Mouse (Mus musculus) kidney, postnatal 0 days (tissue): ENCODE results near the gene Ncor2. TPM values are rescaled to one million over a fixed set of nuclear protein-coding genes. Genes with fewer than 3 reads are reported as not detected.

Experiments used
- ATAC-seq: fragments of 200-750 bp; cut with Nextera tagmentation; replicated peaks from 2 replicates; pipeline ENCODE4 v1.8.0; 2017; ENCODE audit warnings: low read depth, moderate number of reproducible peaks, moderate TSS enrichment, moderate library complexity; ENCODE audit not compliant: low FRiP score
- DNase-seq: peaks from one replicate; pipeline ENCODE4 v3.0.0-alpha.2; 2016; ENCODE audit warnings: low spot score
- H3K27ac ChIP-seq: fragments of 300-500 bp; sonication (generic); 2 replicates; pipeline ENCODE4 v1.5.1; 2014; ENCODE audit warnings: mild to moderate bottlenecking
- H3K27me3 ChIP-seq: fragments of 300-500 bp; sonication (generic); 2 replicates; pipeline ENCODE4 v1.6.1; 2014; ENCODE audit warnings: low read length, mixed read lengths; ENCODE audit not compliant: insufficient read depth
- H3K36me3 ChIP-seq: fragments of 300-500 bp; sonication (generic); 2 replicates; pipeline ENCODE4 v1.6.1; 2014; ENCODE audit warnings: low read length, mixed read lengths; ENCODE audit not compliant: insufficient read depth
- H3K4me1 ChIP-seq: fragments of 300-500 bp; sonication (generic); replicated peaks from 2 replicates; pipeline ENCODE4 v1.6.1; 2014; ENCODE audit warnings: antibody characterized with exemption, low read length, mixed read lengths; ENCODE audit not compliant: insufficient read depth
- H3K4me2 ChIP-seq: fragments of 300-500 bp; sonication (generic); 2 replicates; pipeline ENCODE4 v1.6.1; 2014; ENCODE audit warnings: mild to moderate bottlenecking, low read length, moderate library complexity, mixed read lengths
- H3K4me3 ChIP-seq: fragments of 300-500 bp; sonication (generic); replicated peaks from 2 replicates; pipeline ENCODE4 v1.5.1; 2014; ENCODE audit warnings: low read depth, low read length
- H3K9ac ChIP-seq: fragments of 300-500 bp; sonication (generic); 2 replicates; pipeline ENCODE4 v1.6.1; 2014; ENCODE audit warnings: low read depth, low read length
- H3K9me3 ChIP-seq: fragments of 300-500 bp; sonication (generic); replicated peaks from 2 replicates; pipeline ENCODE4 v1.6.1; 2016; ENCODE audit warnings: low read length, inconsistent platforms, mixed read lengths
- CTCF ChIP-seq: IDR thresholded peaks from 2 replicates; pipeline ENCODE4 v1.5.1; 2016; ENCODE audit warnings: antibody characterized with exemption, low read depth, mild to moderate bottlenecking, moderate library complexity
- WGBS: fragments of 180-500 bp; shearing (Covaris S2); extraction: QIAGEN DNeasy Blood & Tissue Kit; methylation state at CpG from one replicate; pipeline ENCODE4 v1.1.7; 2014; 5-methylcytosine and 5-hydroxymethylcytosine counted together
- polyA plus RNA-seq: library from polyadenylated mRNA; unstranded; fragments of >200 nt; fragmentation: Nextera tagmentation; extraction: Ambion mirVana; gene quantifications from 2 replicates; pipeline ENCODE4 v1.2.1, GENCODE M21; 2015

Gene Ncor2
- polyA plus RNA-seq, 1 experiment from 2014 or later: 14.6 TPM

DNA sequence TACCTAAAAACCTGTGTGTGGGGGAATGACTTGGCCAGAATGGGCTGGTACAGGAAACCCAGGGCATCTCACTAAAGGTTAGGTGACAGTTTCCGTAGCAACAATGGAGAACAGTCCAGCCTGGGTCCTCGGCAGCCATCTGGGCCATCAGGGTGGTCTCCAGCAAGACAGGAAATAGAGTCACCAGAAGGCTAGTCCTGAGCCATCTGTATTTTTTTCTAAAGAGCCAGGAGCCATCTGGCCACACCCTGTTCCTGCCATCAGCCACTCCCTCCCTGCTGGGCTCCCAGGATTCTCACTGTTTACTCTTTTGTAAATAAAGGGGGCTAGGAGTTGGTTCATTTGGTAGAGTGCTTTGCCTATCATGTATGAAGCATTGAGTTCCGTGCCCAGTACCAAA, 16.1 kb upstream of the Ncor2 start:
- Histone ChIP-seq H3K4me3 (no peak overlapping the region), H3K4me2 (no peak overlapping the region), H3K9ac (no peak overlapping the region), H3K36me3 (no peaks in the 10 kb centered on the region), H3K4me1 (no peaks in the 10 kb centered on the region), H3K27me3 (no peaks in the 10 kb centered on the region), H3K9me3 (no peaks in the 10 kb centered on the region), H3K27ac (no peak overlapping the region)
- DNase-seq: no peak
- TF ChIP-seq CTCF: no peak
- no peak for ATAC-seq
- 51% methylated on average over 3 of the region's 3 CpGs for WGBS

GRCm38 (mm10) chr5:125193478-125194439, 14.7 kb upstream of the Ncor2 start:
- Histone ChIP-seq H3K4me3 (no peak overlapping the region), H3K27ac (no peak overlapping the region), H3K36me3 (no peaks in the 10 kb centered on the region), H3K9ac (no peak overlapping the region), H3K27me3 (no peaks in the 10 kb centered on the region), H3K4me2 (no peak overlapping the region), H3K9me3 (no peaks in the 10 kb centered on the region), H3K4me1 (no peaks in the 10 kb centered on the region)
- WGBS: 55% methylated on average over 25 of the region's 25 CpGs
- no peak for TF ChIP-seq CTCF
- ATAC-seq (no peak), DNase-seq (peak; percentile 49)

- H3K9me3 ChIP-seq: no peaks in the 10 kb centered on the region
- ATAC-seq (no peak), DNase-seq (no peak)
- H3K9ac ChIP-seq: no peak overlapping the region
- H3K4me1 ChIP-seq: no peaks in the 10 kb centered on the region
- H3K27ac ChIP-seq: no peak overlapping the region
- H3K4me3 ChIP-seq: no peak overlapping the region
- no peak overlapping the region for H3K4me2 ChIP-seq
- 55% methylated on average over 9 of the region's 9 CpGs for WGBS
- H3K27me3 ChIP-seq: no peaks in the 10 kb centered on the region
- TF ChIP-seq CTCF: no peak
- H3K36me3 ChIP-seq: no peaks in the 10 kb centered on the region
These were observed 12.6 kb upstream of the Ncor2 start for GRCm38 (mm10) chr5:125191608-125192007.

DNA sequence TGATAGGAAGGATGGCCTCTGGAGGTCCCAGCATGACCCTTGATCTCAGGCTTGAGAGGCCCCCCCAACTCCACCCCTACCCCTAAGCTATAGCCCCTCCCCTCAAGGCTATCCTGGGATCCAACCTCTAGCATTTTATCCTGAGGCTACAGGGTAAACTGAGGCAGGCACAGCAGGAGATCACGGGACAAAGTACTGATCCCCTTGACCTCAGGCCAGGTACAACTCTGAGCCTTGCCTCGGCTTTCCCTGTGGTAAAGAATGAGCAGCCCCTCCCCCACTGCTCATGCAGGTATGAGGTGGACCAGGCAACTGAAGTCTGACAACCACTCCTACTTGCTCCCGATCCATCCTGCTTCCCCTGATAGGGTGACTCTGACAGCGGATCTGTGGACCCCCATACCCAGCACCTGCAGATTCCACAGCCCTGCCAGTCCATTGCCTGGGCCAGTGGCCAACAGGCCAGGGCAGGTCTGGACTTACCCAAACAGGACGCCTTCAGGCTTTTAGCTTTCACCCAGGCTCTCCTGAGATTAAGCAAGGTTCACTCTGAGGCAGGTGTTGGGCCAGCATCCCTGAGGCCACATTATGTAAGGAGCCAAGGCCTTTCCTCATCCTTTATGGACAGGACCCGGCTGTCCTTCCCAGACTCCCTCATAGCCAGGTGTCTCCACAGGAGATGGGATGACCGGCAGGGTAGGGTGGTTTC, 11.2 kb upstream of the Ncor2 start:
- no peaks in the 10 kb centered on the region for H3K36me3 ChIP-seq
- H3K9me3 ChIP-seq: no peaks in the 10 kb centered on the region
- 85% methylated on average over 7 of the region's 7 CpGs for WGBS
- no peak overlapping the region for H3K27ac ChIP-seq
- no peak overlapping the region for H3K4me3 ChIP-seq
- no peak for TF ChIP-seq CTCF
- H3K9ac ChIP-seq: no peak overlapping the region
- H3K4me2 ChIP-seq: no peak overlapping the region
- no peaks in the 10 kb centered on the region for H3K27me3 ChIP-seq
- DNase-seq: no peak
- no peaks in the 10 kb centered on the region for H3K4me1 ChIP-seq
- peak; percentile 15; the same call in 1 of the 2 replicates for ATAC-seq

DNA sequence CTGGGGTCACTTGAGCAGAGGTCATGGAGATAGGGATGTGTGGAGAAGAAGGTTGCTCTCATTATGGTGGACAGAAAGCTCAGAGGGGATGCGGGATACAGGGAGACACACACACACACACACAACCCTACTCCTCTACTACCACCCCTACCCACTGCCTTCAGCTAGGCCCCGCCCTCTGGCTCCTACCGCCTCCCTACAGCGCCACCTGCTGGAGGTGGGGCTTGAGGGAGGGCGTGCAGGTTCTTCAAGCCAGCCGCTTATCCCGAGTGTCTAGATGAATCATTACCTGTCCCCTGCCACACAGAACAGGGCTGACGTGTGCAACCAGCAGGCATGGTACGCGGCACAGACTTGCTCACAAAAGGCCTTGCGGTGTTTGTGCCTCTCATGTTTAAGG, 10.6 kb upstream of the Ncor2 start:
- Histone ChIP-seq H3K27me3 (no peaks in the 10 kb centered on the region), H3K36me3 (no peaks in the 10 kb centered on the region), H3K9me3 (no peaks in the 10 kb centered on the region), H3K4me3 (no peak overlapping the region), H3K4me1 (0 out of 2 replicates have a peak, but pooled peaks cover 2% of the 10 kb centered on the region), H3K9ac (no peak overlapping the region), H3K4me2 (no peak overlapping the region), H3K27ac (no peak overlapping the region)
- TF ChIP-seq CTCF: peak; percentile 89
- ATAC-seq (peak; percentile 73), DNase-seq (peak; percentile 81)
- 40% methylated on average over 11 of the region's 11 CpGs for WGBS

- ATAC-seq: no peak
These were observed 10.0 kb upstream of the Ncor2 start for GRCm38 (mm10) chr5:125188812-125189598.

More at GRCm38 (mm10) chr5:125188812-125189598, 10.0 kb upstream of the Ncor2 start:
- 34% methylated on average over 12 of the region's 12 CpGs for WGBS
- no peak for DNase-seq
- no peaks in the 10 kb centered on the region for H3K27me3 ChIP-seq
- no peaks in the 10 kb centered on the region for H3K36me3 ChIP-seq
- TF ChIP-seq CTCF: no peak
- H3K4me1 ChIP-seq: 0 out of 2 replicates have a peak, but pooled peaks cover 5% of the 10 kb centered on the region
- no peak overlapping the region for H3K4me2 ChIP-seq
- H3K9ac ChIP-seq: no peak overlapping the region
- no peaks in the 10 kb centered on the region for H3K9me3 ChIP-seq
- no peak overlapping the region for H3K4me3 ChIP-seq
- no peak overlapping the region for H3K27ac ChIP-seq
